In genomic region chr2:148121885-148122876, GRCm38 (mm10) we compare ENCODE assay signal across 8 mouse cellular contexts.
DNase-seq lines count a peak whose midpoint lies in the region; ATAC-seq and TF ChIP-seq lines count a peak whose summit lies in the region.

No protein-coding gene starts in this region.

- no peaks in the 10 kb centered on the region for H3K4me1 ChIP-seq in kidney, embryonic 16.5 days (ENCODE audit: insufficient read depth, low read length)
- no peaks in the 10 kb centered on the region; the same call in 1 of the 2 replicates for H3K4me1 ChIP-seq in limb, embryonic 15.5 days
- peaks cover 4% of the 10 kb centered on the region; the same call in 1 of the 2 replicates for H3K4me1 ChIP-seq in olfactory bulb, adult 2 months (ENCODE audit: control insufficient read depth, insufficient read depth, low read length)

- TF ChIP-seq CTCF in olfactory bulb, adult 2 months (IDR thresholded peaks at IDR 0.05; ENCODE audit: insufficient read depth, low read depth, low read length): 0 out of 2 replicates have a peak, but pooled peaks have one; percentile 44

- no peak for TF ChIP-seq POLR2A in olfactory bulb, adult 2 months (IDR thresholded peaks at IDR 0.05; ENCODE audit: insufficient read depth, low read depth, low read length)

- H3K36me3 ChIP-seq in kidney, embryonic 16.5 days (ENCODE audit: insufficient read depth, low read length): no peaks in the 10 kb centered on the region
- no peaks in the 10 kb centered on the region for H3K36me3 ChIP-seq in limb, embryonic 15.5 days

- ATAC-seq in kidney, embryonic 16.5 days (ENCODE audit: low FRiP score, low TSS enrichment): peak; percentile 46; the same call in 1 of the 2 replicates
- no peak for ATAC-seq in limb, embryonic 15.5 days (ENCODE audit: insufficient number of reproducible peaks, low FRiP score, low TSS enrichment, low read depth)
- no peak for ATAC-seq in CD4-positive, CD25-positive, alpha-beta regulatory T cell, adult 4 months

- H3K9ac ChIP-seq in kidney, embryonic 16.5 days (replicated peaks; ENCODE audit: low read length): no peak overlapping the region
- H3K9ac ChIP-seq in limb, embryonic 15.5 days: no peak overlapping the region

- no peaks in the 10 kb centered on the region for H3K9me3 ChIP-seq in kidney, embryonic 16.5 days (ENCODE audit: low read length)
- no peaks in the 10 kb centered on the region for H3K9me3 ChIP-seq in limb, embryonic 15.5 days

- no peak overlapping the region for H3K4me3 ChIP-seq in kidney, embryonic 16.5 days (ENCODE audit: low read length)
- no peak overlapping the region for H3K4me3 ChIP-seq in limb, embryonic 15.5 days
- no peak overlapping the region for H3K4me3 ChIP-seq in olfactory bulb, adult 2 months (ENCODE audit: insufficient read depth, low read depth, low read length)

- 34% methylated on average over 13 of the region's 13 CpGs for WGBS in kidney, embryonic 16.5 days
- WGBS in limb, embryonic 15.5 days: 25% methylated on average over 13 of the region's 13 CpGs
- WGBS in olfactory bulb, adult 2 months: 41% methylated on average over 13 of the region's 13 CpGs

- H3K27ac ChIP-seq in kidney, embryonic 16.5 days (ENCODE audit: low read length): no peak overlapping the region
- no peak overlapping the region for H3K27ac ChIP-seq in limb, embryonic 15.5 days
- H3K27ac ChIP-seq in olfactory bulb, adult 2 months (ENCODE audit: insufficient read depth, low read depth, low read length): no peak overlapping the region

- no peak overlapping the region for H3K4me2 ChIP-seq in kidney, embryonic 16.5 days (replicated peaks; ENCODE audit: low read depth, low read length)
- peak overlapping the region; percentile 20; the same call in 1 of the 2 replicates for H3K4me2 ChIP-seq in limb, embryonic 15.5 days

- H3K27me3 ChIP-seq in kidney, embryonic 16.5 days (ENCODE audit: insufficient read depth, low read length): no peaks in the 10 kb centered on the region
- H3K27me3 ChIP-seq in limb, embryonic 15.5 days: peaks cover 10% of the 10 kb centered on the region; the same call in 1 of the 2 replicates

- peak; percentile 15 for DNase-seq in ovary, postnatal 36 days (ENCODE audit: low spot score)
- DNase-seq in ovary, adult 18-20 months (ENCODE audit: low spot score): no peak
- DNase-seq in embryo, embryonic 11.5 days (ENCODE audit: low read depth, low spot score): peak; percentile 24
- DNase-seq in heart, adult 9 months (ENCODE audit: low spot score in 2 of 2): peak; percentile 32 to 41
